Mouse (Mus musculus): Measurements from ENCODE around the gene Fndc3b.

Fndc3b gene

DNA sequence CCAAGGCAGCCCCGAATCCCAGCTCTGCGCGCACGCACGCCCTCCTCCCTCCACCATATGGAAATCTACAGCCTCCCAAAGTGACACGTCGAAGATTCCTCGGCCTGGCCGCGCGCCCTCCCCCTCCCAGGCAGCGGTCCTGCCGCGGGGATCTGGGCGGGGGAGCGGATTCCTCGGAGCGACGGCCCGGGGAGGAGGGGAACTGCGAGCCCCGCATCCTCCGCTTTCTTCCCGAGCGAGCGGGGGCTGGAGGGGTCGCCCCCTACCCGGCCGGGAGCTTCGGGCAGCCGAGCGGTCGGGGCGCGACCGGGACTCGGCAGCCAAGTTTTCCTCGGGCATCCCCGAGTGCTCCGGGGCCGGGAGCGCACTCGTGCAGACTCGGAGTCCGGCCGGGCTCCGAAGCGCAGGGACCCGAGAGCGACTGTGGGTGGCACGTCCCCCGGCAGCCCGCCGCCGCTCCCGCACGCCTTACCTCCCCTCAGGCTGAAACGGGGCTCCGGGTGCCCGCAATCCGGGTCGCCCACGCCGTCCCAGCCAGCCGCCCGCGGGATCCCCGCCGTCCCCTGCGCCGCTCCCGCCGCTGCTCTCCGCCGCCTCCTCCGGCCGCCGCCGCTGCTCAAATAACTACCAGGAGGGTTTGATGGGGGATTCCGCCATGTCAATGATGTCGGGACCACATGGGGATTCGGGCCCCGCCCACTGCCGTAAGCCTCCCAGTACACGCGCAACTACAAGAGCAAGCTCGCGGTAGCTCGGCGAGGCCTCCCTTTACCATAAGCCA lies at the start of gene Fndc3b:
TSS of gene Fndc3b (minus strand) at position 660 of the 781 bp plus-strand sequence.
- peak; percentile 78 to 79 for DNase-seq

DNA sequence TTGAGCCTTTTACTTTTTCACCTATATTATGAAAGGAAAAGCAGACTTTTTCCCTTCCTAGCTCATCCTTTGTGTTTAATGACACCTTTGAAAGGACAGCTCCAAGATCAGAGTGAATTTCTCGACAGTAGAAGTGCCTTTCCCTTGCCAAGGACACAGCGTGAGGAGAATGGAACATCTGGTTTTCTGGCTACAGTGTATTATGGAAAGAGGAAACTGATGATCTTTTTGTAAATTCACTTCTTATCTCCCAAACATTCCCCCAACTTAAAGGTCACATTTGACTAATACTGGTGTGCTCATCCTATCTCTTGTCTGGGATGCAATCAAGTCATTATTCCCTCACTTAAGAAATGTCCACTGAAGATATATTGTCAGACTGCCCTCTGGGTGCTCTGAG lies 49.2 kb upstream of the Fndc3b start:
- no peak for DNase-seq

DNA sequence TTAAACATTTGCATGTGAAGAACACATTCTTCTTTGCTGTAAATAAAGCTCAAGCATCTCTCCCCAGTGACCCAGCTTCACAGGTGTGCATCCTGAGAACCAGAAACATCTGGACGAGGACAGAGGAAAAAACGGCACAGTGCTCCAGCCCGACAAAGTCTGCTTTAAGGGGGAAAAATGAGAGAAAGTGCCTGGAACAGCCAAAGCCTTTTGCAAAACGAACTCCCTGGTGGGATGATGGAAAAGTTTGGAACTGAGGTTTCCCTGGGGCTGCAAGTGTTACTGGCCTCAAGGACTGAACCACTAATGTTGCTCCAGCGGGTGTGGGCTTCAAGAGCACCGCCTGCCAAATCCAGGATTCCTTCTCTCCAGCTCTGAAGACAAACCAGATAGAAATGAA lies 47.9 kb upstream of the Fndc3b start:
- DNase-seq: no peak

DNA sequence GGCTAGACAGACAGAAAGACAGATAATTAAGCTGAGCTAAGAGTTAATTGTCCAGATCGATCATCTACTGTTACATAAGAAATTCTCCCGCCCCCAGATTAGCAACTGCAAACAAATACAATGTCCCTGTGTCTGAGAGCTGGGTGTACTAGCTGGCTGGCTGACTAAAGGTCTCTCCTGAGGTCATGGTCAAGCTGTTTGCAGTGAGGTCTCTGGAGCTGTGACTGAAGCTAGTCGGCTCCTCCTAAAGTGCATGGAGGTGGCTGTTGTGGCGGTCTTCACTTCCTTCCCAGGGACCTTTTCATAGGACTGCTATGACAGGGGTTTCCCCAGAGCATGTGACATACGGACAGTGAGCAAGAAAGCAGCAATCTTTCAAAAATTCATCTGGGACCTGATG lies 40.5 kb upstream of the Fndc3b start:
- DNase-seq: no peak

DNA sequence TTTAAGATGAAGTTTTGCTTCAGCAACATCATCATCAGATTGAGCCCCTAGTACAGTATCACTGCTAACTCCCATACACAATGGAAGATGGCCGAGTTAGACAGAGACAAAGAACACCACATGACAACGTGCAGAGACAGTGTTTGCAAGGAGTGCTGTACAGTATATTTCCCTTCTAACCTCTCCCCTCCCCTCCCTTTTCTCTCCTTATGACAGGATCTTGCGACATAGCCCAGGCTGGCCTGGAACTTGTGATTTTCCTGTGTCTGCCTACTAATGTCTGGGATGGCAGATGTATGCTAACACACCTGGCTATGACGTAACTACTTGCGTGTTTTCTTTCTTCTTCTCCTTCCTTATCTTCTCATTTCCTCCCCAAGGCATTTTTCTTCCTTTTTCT lies 40.0 kb upstream of the Fndc3b start:
- DNase-seq: no peak

DNA sequence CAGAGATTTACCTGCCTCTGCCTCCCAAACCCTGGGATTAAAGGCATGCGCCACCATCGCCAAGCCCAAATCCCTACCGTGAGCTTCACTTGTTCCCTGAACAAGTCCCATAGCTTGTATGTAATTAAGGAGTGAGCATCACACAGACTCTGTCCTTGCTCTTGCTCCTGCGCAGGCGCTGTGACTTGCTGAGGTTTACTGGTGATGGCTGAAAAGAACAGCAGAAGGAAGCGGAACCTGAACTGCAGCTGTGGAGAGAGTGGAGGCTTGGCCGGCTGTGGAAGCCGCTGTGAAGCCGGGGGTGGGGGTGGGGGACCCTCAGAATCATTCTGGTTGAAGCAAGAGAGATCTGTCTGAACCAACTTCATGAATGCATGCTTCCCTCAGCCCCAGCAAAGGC lies 34.5 kb upstream of the Fndc3b start:
- DNase-seq: no peak

DNA sequence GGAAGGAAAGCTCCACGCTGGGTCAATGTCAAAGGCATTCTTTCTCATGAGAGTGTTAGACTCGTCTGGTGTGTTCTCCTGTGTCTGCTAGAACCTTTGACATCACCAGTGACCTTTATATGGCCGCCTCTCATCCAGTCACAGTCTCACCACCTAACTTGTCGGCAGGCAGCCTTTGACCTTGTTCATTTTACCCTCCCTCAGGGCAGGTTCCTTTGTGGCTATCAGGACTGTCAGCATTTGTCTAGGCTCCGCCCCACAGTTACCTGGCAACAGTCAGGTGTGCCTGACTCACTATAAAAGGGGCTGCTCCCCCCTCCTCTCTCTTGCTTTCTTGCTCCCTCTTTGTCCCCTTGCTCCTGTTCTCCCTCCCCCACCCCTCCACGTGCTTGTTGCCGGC lies 33.6 kb upstream of the Fndc3b start:
- no peak for DNase-seq

DNA sequence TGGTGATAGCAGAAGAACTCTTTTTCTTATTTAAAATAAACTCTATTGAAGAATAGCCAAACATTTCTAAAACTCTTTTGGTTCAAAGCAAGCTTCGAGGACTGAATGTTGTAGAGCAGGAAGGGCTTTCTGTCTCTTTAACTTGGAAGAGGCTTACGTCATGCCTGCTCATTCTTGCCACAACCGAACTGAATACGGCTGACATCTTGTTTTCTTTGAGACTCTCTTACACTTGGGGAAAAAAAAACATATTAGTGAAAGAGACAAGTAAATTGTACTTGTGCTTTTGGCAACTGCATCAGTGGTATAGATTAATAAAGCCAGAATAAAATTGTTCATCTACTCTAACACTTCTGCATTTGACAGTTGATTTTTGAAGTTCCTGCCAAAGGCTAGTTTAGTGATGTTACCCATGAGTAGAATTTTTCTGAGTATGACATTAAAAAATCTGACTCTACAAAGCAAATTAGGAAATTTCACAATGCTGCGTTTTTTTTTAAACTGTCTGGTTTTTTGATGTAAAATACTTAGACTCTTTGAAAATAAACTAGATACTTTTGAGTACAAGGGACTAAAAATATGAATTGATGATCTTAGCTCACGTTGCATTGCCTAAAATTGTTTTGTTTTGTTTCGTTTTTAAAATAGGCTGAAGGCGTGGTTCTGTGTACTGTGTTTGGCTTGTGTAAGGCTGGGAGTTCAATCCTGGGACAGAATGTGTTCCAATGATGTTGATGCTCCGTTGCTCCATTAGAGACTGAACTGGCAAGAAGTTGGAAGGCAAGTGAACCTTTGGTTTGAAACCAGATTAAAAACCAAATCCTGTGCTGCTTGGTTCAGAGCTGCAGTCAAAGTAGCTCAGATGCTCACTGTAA lies 32.4 kb upstream of the Fndc3b start:
- no peak for DNase-seq

DNA sequence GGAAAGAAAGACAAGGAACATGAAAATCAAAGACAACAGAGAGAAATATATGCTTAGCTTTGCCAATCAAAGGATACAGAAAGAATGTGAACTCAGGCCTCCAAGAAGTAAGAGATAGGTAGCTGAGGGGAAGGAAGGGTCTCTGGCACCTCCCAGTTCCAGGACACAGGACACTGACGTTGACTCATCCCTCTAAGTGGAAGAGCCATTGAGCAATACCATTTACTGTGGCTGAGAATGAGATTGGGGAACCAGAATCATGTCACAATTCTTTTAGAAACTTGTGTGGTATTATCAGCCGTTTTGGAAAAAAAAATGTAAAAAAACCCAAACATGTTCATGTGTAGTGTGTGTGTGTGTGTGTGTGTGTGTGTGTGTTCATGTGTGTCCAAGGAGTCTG lies 31.0 kb upstream of the Fndc3b start:
- no peak for DNase-seq

DNA sequence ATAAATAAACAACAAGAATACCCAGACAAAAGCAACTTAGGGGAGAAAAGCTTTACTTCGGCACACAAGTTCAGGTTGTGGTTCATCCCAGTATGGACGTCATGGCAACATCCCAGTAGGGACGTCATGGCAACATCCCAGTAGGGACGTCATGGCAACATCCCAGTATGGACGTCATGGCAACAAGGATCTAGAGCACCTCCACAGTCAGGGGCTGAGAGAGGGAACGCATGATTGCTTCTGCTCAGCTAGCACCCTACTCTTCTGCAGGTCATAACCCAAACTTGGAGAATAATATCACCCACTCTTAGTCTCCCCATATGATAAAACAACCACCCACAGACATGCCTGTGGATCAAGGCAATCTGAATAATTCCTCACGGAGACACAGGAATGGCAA lies 29.0 kb upstream of the Fndc3b start:
- DNase-seq: no peak

DNA sequence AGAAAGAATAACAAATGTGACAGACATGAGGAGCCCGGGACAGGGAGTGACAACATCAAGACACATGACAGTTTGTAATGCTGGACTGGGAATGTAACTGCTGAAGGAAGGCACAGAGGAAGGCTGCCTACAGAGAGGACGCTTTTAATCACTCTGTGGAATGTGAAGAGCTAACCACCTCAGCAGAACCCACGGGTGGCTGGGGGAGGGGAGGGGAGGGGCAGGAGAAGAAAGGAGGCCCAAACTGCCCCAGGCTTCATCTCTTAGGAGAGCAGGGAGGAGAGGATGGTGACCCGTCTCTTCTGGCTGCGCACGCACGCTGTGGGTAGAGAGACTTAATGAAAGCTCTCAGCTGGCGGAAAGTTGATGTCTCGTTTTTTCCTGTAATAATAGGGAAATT lies 25.1 kb upstream of the Fndc3b start:
- DNase-seq: no peak

DNA sequence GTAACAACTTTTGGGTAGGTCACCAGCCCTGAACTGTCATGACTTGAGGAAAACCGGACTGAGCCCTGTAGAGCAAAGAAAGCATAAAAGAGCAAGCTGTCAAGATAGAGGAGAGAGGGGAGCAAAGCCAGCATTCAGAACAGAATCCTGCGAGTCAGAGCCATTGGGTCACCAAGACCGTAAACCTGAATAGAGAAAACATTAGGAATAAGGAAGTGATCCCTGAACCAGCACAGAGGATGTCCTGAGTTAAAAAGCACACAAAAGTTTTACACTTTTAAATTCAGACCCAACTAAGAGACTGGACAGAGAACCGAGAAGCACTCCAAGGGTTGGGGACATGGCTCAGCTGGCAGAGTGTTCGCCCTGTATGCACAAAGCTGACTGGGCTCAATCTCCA lies 24.0 kb upstream of the Fndc3b start:
- DNase-seq: no peak

DNA sequence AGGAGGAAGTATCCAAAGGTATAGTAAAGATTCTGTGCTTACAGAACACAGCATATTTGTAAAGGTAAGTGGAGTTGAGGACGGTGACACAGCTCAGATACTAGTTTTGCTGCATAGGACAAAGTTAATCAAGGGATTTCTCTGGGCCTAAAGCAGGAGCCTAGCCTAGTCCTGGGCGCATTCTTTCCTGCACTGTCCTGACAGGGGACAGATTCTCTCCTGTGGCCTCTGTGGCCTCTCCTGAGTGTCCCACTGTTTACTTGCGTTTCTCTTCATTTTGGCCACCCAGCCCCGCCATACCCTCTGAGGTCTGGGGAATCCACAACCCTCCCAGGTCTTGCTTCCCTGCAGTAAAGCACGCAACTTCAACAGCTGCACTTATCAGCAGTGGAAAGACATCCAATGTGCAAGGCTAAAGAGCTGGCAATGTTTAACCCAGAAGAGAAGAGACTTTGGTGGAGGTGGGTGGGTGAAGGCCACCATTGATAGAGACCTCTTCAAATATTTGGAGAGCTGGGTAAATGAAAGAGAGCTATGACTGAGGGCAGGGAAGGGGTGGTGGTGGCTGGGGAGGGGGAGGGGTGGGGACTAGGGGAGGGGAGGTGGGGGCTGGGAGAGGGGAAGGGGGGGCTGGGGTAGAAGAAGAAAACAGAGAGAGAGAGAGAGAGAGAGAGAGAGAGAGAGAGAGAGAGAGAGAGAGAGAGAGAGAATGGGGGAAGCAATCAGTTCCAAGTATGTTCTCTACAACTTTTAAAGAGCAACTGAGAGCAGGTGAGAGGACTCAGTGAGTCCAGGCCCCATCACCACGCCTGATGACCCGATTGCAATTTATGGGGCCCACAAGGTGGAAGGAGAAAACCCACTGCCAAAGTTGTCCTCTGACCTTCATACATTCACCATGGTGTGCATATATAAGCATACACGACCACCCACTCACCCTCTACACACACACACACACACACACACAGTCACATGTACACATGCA lies 18.0 kb upstream of the Fndc3b start:
- no peak for DNase-seq

DNA sequence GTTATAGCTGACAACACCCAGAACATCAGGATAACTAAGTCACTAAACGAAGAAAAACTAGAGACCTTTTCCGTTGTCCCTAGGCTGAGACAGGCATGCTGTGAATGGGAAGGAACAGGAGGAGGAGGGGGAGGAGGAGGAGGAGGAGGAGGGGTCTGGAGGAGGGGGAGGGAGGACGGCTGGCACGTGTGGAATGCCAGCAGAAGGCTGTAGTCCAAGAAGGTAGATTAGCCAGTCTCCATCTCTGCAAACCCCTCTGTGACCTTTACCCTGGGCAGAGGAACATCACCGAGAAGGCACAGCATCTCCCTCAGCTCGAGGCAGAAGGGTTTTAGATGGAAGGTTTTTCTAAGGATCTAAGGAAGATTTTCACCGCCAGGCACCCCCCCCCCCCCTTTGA lies 17.1 kb upstream of the Fndc3b start:
- DNase-seq: no peak

DNA sequence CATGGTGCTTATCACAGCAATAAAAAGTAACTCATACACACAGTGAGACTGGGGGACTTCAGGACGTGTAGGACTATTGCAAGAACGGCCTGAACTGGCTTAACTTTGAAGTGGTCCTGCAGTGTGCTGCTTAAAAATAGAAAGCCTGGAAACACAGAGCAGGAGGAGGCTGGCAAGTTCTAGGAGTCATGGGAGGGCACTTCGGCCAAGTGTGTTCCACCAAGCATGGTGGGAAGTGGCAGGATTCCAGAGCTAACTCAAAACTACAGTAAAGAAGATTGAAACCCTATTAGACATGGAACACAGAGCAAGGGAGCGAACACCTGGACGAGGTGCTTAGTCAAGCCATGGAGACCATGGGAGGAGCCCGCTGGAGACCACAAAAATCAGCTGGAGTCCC lies 14.6 kb upstream of the Fndc3b start:
- no peak for DNase-seq

DNA sequence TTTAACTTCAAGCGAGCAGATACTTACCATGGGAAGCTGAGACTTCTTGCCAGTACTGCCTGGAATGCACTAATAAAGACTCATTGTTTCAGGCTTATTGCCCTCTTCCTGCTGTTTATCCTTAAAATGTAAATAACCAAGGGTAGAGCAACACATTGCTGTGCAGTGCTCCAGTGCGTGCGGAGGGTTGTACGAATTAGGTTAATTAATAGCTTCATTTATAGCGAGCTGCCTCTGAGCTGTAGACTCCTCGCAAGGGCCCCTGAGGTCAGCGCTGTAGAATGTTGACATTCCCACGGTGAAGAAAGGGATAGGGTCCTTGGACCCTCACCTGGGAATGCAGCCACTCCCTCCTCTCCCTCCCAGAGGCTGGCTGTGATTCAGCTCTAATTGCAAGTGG lies 13.1 kb upstream of the Fndc3b start:
- DNase-seq: no peak

DNA sequence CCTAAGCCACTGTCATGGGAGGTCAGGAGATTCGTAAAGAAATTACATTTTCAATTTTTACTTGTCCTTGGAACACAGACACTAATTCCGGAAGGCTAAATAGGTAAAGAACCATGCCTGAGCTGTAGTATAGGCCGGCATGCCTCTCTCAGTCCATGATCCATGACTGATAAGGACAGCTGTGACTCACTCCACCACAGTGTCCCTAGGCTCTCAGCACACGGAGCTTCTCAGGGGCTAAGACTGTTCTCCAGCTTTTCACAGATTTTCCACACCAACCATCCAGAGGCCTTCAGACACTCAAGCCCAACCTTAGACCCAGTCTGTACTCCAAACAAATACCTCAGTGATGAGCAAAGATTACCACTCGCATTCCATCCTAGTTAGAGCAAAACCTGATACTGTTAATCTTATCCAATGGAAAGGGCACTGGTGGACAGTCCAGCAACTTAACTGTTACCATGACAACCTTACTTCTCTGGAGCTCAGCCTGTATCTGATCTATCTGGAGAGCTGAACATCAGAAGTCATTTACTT lies 7.8 kb upstream of the Fndc3b start:
- no peak for DNase-seq

DNA sequence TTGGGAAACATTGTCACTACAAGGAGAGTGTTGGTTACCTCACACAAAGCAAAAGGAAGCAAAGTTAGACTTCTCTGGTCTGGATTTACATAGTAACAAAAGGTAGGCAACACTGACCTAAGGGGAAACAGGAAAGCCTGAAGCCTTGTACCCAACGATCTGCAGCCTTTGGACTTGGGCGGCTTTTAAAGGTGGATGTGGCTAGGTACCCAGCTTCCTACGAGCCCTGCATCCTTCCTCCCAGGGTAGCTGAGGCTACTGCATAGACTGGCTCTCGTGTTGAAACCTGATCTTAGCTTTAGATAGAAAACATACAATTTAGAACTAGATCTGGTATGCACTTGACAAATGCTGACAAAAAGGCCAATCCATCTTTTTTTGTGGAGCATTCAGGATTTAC lies 2.9 kb upstream of the Fndc3b start:
- DNase-seq: no peak

DNA sequence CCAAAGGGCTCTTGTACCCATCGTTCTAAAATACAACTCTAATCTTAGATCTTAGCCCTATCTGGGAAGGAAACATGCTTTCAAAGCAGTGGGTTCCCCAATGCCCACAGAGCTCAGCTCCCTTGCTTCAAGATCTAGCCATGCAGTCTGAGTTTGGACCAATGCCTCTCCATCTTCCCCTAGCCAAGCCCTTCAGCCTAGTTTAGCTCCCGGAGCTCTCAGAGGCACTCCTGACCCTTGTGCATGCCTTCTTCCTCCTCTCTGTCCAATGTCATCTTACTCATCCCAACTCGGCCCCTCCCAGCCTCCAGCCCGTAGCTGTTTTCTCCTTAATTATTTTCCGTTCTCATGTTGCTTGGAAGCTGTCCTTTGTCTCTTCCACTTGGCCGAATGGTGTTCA lies 1.3 kb upstream of the Fndc3b start:
- no peak for DNase-seq

DNA sequence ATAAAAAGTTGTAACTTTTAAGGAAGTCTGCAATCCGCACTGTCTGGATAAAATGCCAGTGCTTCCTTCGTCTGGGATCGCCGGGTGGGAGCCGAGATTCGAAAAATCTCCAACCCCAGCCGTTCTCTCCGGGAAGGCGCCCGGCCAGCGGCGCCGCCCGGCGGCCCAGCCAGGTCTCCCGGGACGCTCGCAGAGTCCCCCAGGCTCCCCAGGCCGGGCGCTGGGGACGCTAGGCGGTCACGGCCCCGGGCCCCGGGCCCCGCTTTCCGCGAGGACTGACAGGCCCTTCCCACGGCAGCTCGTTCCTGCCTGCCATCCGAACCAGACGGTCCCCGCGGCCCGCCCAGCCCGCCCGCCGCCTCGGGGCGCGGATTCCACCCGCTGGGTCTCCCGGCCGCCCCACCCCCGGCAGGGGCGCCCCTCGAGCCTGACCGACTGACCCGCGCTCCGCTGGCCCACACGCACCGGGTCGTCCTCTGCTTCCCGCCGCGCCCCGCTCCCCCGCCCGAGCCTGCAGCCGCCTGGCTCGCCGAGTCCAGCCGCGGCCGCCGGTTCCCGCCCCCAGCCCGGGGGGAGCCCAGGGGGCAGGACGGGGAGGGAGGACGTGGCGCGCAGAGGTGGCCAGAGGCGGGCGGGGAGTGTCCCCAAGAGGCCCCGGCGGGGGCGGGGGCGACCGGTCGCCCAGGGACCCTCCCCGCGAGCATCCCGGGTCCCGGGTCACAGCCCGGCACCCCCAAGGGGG lies 1.0 kb downstream of the Fndc3b start:
- DNase-seq: peak; percentile 13 to 18

DNA sequence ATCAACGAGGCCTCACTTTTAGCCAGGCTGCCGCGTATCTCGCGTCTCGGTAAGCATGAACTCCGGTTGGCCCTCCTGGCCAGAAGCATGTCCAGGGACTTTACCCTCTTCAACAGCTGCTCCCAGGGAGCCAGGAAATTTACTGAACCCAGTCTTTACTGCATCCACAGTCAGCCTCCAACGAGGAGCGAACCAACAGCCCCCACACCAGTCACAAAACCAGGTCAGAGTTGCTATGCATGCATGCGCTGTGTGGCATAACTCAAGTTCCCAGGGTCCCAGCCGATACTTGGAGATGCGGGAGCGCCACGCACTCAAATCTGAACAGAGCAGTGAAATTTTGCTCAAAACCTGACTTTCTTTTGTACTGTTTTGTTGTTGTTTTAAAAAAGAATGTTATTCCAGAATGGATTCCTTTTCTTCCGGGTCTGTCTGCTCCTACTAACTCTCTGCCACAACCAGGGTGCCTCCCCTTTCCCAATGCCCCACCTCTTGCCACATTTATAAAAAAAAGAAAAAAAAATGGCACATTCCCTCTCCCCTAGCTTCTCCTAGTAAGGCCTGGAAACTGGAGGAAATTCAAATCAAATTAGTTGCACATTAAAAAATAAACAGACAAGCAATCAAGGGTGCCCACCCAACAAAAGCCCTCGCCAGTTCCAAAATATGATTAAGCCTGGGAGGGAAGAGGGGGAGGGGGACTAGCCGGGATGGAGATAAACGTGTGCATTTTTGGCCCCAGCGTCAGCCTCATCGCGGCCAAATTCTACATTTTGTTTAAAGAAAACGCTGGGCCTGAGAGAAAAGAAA lies 1.8 kb downstream of the Fndc3b start:
- no peak for DNase-seq
